Mouse (Mus musculus): Measurements from ENCODE around the gene Pycr1. TPM values are rescaled to one million over a fixed set of nuclear protein-coding genes. Genes with fewer than 3 reads are reported as not detected.

Pycr1 gene
- polyA plus RNA-seq, 1 experiment from 2014 or later, result 20.8 TPM

DNA sequence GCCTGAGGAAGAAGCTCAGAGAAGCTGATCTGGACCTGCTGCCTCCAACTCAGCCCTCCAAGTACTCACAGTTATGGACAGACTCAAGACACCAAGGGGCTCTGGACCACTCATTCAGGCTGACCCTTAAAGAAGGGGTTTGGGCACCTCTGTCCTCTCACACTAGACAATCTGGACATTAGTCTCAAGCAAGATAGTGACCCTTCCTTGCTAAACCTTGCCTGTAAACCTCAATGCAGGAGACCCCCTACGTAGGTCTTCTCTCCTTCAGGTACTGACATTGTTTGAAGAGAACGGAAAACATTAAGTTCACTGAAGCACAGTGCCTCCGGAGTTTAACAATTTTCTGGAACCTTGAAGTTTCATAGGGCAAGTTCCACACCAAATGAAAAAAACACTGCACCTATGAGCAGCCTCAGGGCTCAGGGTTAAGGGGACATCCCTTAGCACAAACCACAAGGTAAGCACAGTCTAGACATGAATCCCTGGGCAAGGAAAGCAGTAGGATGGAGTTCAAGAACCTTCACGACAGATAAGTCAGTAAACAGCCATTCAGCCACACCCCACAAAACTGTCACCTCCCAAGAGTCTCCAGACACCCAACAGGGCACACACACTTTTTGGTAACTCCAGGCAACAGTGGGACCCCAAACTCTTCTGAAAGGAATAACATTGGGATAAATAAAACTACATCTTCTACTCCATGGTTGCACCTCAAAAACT is 11.7 kb downstream of the Pycr1 start:
- Histone ChIP-seq H3K27me3 (replicated peaks) (no peaks in the 10 kb centered on the region), H3K9me3 (replicated peaks) (no peaks in the 10 kb centered on the region), H3K4me2 (peak overlapping the region; percentile 85), H3K9ac (replicated peaks) (peak overlapping the region; percentile 87), H3K36me3 (peaks cover 17% of the 10 kb centered on the region), H3K4me1 (peaks cover 46% of the 10 kb centered on the region), H3K4me3 (replicated peaks) (peak overlapping the region; percentile 96), H3K27ac (replicated peaks) (peak overlapping the region; percentile 88; the same call in 1 of the 2 replicates)
- 70% methylated on average over 4 of the region's 4 CpGs for WGBS
- ATAC-seq (ENCODE audit: low FRiP score), result no peak

DNA sequence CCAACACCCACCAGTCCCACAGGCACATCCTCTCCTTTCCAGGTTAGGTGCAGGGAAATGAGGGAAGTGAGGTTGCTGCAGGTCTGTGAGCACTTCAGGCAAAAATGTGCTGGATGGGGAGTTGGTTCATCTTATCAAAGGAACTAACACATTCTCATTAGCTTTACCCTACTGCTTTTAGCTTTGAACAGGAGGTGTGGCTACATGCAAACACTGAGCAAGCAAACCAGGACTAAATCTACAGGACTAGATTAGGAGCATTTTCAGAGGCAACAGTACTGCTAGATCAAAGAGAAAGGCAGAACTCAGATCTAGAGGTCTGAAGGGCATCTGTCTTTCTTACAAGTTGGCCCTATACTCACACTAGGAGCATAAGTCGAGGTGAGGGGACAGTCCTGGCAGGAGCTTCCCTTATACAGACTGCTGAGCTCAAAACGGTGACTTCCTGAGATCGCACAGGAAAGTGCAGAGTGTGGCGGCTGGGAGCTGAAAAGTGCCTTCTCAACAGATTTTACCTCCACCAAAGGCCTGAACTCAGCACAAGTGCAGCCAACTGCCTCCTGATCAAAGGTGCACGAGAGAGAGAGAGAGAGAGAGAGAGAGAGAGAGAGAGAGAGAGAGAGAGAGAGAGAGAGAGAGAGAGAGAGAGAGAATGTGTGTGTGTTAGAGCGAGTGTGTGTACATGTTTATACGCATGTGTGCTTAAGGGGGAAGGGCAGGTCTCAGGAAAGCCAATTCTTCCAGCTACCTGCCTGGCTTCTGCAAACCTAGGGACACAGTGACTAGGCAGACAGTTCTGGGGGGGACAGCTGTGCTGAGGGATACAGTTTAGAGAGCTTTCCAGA is 12.5 kb downstream of the Pycr1 start:
- Histone ChIP-seq H3K9me3 (replicated peaks) (no peaks in the 10 kb centered on the region), H3K4me1 (peaks cover 50% of the 10 kb centered on the region), H3K27ac (replicated peaks) (peak overlapping the region; percentile 6; the same call in 1 of the 2 replicates), H3K27me3 (replicated peaks) (no peaks in the 10 kb centered on the region), H3K4me3 (replicated peaks) (peak overlapping the region; percentile 96), H3K9ac (replicated peaks) (peak overlapping the region; percentile 87; the same call in 1 of the 2 replicates), H3K36me3 (peaks cover 18% of the 10 kb centered on the region), H3K4me2 (peak overlapping the region; percentile 85)
- 44% methylated on average over 7 of the region's 7 CpGs for WGBS
- no peak for ATAC-seq (ENCODE audit: low FRiP score)

- no peak for ATAC-seq (ENCODE audit: low FRiP score)
These were observed 13.1 kb downstream of the Pycr1 start for GRCm38 (mm10) chr11:120630401-120630871.

GRCm38 (mm10) chr11:120629911-120630310 is 13.7 kb downstream of the Pycr1 start:
- 54% methylated on average over 7 of the region's 7 CpGs for WGBS
- Histone ChIP-seq H3K27ac (replicated peaks) (0 out of 2 replicates have a peak overlapping the region, but pooled peaks have one; percentile 2), H3K27me3 (replicated peaks) (no peaks in the 10 kb centered on the region), H3K4me3 (replicated peaks) (no peak overlapping the region), H3K9ac (replicated peaks) (no peak overlapping the region), H3K9me3 (replicated peaks) (no peaks in the 10 kb centered on the region), H3K4me2 (peak overlapping the region; percentile 85), H3K4me1 (peaks cover 61% of the 10 kb centered on the region), H3K36me3 (peaks cover 18% of the 10 kb centered on the region)
- ATAC-seq (ENCODE audit: low FRiP score), result no peak

More at GRCm38 (mm10) chr11:120630401-120630871, 13.1 kb downstream of the Pycr1 start:
- 0 out of 2 replicates have a peak overlapping the region, but pooled peaks have one; percentile 1 for H3K4me3 ChIP-seq (replicated peaks)
- WGBS, result 56% methylated on average over 5 of the region's 5 CpGs
- no peak overlapping the region for H3K9ac ChIP-seq (replicated peaks)
- H3K9me3 ChIP-seq (replicated peaks), result no peaks in the 10 kb centered on the region
- H3K4me2 ChIP-seq, result peak overlapping the region; percentile 85
- no peaks in the 10 kb centered on the region for H3K27me3 ChIP-seq (replicated peaks)
- H3K36me3 ChIP-seq, result peaks cover 18% of the 10 kb centered on the region
- 0 out of 2 replicates have a peak overlapping the region, but pooled peaks have one; percentile 2 for H3K27ac ChIP-seq (replicated peaks)
- H3K4me1 ChIP-seq, result peaks cover 56% of the 10 kb centered on the region

GRCm38 (mm10) chr11:120629341-120629730 is 14.2 kb downstream of the Pycr1 start:
- 74% methylated on average over 23 of the region's 23 CpGs for WGBS
- no peak overlapping the region for H3K4me3 ChIP-seq (replicated peaks)

GRCm38 (mm10) chr11:120628601-120629340 is 14.8 kb downstream of the Pycr1 start:
- Histone ChIP-seq H3K4me2 (peak overlapping the region; percentile 11; the same call in 1 of the 2 replicates), H3K27ac (replicated peaks) (no peak overlapping the region), H3K9me3 (replicated peaks) (no peaks in the 10 kb centered on the region), H3K9ac (replicated peaks) (no peak overlapping the region), H3K4me1 (peaks cover 61% of the 10 kb centered on the region), H3K36me3 (peaks cover 18% of the 10 kb centered on the region), H3K27me3 (replicated peaks) (no peaks in the 10 kb centered on the region), H3K4me3 (replicated peaks) (no peak overlapping the region)
- 96% methylated on average over 23 of the region's 23 CpGs for WGBS
- ATAC-seq (ENCODE audit: low FRiP score), result no peak

More at GRCm38 (mm10) chr11:120629341-120629730, 14.2 kb downstream of the Pycr1 start:
- H3K27me3 ChIP-seq (replicated peaks), result no peaks in the 10 kb centered on the region
- H3K27ac ChIP-seq (replicated peaks), result no peak overlapping the region
- H3K36me3 ChIP-seq, result peaks cover 18% of the 10 kb centered on the region
- H3K4me1 ChIP-seq, result peaks cover 60% of the 10 kb centered on the region
- H3K9ac ChIP-seq (replicated peaks), result no peak overlapping the region
- H3K4me2 ChIP-seq, result peak overlapping the region; percentile 11
- H3K9me3 ChIP-seq (replicated peaks), result no peaks in the 10 kb centered on the region
- no peak for ATAC-seq (ENCODE audit: low FRiP score)

DNA sequence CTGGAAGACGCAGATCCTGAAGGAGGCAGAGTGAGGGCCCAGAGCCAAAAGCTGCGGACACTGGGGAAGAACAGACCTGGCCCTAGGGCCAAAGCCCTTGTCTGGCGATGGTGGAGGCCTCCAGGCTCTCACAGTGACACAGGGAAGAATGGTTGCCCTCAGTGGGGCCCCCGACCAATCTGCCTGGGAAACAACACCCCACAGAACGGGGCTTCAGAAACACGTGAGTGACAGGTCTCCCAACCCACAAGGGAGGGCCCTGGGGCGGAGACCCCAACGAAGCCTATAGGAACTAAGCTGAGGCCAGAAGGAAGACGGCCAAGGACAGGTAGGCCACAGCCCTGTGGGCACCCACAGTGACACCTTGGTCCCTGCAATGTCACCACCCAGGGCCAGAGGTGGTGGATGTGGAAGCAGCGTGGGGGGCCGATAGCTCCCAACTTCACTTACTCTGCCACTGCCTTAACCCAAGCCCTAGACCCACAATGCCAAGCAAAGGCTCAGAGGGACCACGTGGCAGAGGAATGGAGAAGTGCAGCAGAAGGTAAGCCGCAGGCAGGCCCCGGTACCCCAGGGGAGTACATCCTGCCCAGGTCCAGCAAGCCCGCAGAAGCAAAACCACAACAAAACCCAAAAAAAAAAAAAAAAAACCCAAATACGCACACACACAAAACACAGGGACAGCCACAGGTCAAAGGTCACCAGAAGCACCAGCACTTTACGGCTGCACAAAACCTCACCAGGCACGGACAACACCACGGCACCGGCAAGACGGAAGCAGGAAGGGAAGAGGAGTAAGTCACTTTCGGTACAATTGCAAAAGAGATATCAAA is 15.9 kb downstream of the Pycr1 start:
- H3K4me2 ChIP-seq, result no peak overlapping the region
- ATAC-seq (ENCODE audit: low FRiP score), result no peak
- no peaks in the 10 kb centered on the region for H3K27me3 ChIP-seq (replicated peaks)
- H3K9ac ChIP-seq (replicated peaks), result no peak overlapping the region
- H3K4me1 ChIP-seq, result peaks cover 64% of the 10 kb centered on the region
- no peak overlapping the region for H3K27ac ChIP-seq (replicated peaks)
- 79% methylated on average over 22 of the region's 22 CpGs for WGBS
- no peak overlapping the region for H3K4me3 ChIP-seq (replicated peaks)
- H3K36me3 ChIP-seq, result peaks cover 24% of the 10 kb centered on the region
- no peaks in the 10 kb centered on the region for H3K9me3 ChIP-seq (replicated peaks)

GRCm38 (mm10) chr11:120626785-120627467 is 16.6 kb downstream of the Pycr1 start:
- Histone ChIP-seq H3K36me3 (peaks cover 30% of the 10 kb centered on the region), H3K4me1 (peaks cover 57% of the 10 kb centered on the region), H3K27ac (replicated peaks) (no peak overlapping the region), H3K27me3 (replicated peaks) (no peaks in the 10 kb centered on the region), H3K4me3 (replicated peaks) (no peak overlapping the region), H3K4me2 (no peak overlapping the region), H3K9me3 (replicated peaks) (no peaks in the 10 kb centered on the region), H3K9ac (replicated peaks) (no peak overlapping the region)
- ATAC-seq (ENCODE audit: low FRiP score), result no peak
- 93% methylated on average over 11 of the region's 11 CpGs for WGBS

GRCm38 (mm10) chr11:120625152-120625775 is 18.3 kb downstream of the Pycr1 start, which contains the start of gene Sirt7:
Sirt7 (minus strand) TSS chr11:120625240.
- Histone ChIP-seq H3K9ac (replicated peaks) (peak within 1 kb of the TSS; percentile 65), H3K4me3 (replicated peaks) (peak within 1 kb of the TSS; percentile 72), H3K9me3 (replicated peaks) (no peaks in the 10 kb centered on the region), H3K27me3 (replicated peaks) (no peaks in the 10 kb centered on the region), H3K4me2 (peak within 1 kb of the TSS; percentile 94), H3K36me3 (peaks cover 46% of the 10 kb centered on the region), H3K4me1 (peaks cover 40% of the 10 kb centered on the region), H3K27ac (replicated peaks) (peak within 1 kb of the TSS; percentile 84)
- ATAC-seq (ENCODE audit: low FRiP score), result peak; percentile 43
- 18% methylated on average over 5 of the region's 5 CpGs for WGBS

DNA sequence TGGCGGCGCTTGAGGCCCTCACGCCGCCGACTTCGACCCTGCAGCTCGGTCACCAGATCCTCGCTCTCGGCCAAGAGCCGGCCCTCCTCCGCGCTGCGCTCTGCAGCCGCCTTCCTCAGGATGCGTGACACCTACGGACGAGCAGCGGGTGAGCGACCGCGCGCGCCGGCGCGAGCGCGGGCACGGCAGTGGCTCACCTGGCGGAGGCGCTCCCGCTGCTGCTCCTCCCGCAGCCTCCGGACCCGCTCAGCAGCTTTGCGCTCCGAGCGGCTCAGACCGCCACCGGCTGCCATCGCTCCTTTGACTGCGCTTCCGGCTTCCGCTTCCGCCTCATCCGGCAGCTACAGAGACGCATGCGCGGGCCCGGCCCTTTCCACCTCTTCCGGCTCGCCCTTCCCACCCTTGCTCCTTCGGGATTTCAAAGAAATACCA is 18.9 kb downstream of the Pycr1 start:
- Histone ChIP-seq H3K4me1 (peaks cover 34% of the 10 kb centered on the region), H3K4me2 (peak overlapping the region; percentile 94), H3K9ac (replicated peaks) (peak overlapping the region; percentile 65), H3K4me3 (replicated peaks) (peak overlapping the region; percentile 72), H3K27me3 (replicated peaks) (no peaks in the 10 kb centered on the region), H3K27ac (replicated peaks) (peak overlapping the region; percentile 84), H3K9me3 (replicated peaks) (no peaks in the 10 kb centered on the region), H3K36me3 (peaks cover 52% of the 10 kb centered on the region)
- ATAC-seq (ENCODE audit: low FRiP score), result peak; percentile 87
- WGBS, result under 1% methylated on average over 53 of the region's 53 CpGs
